Mouse (Mus musculus): Measurements from ENCODE around the gene Wnt5b.

GRCm38 (mm10) chr6:119437894-119438761 lies 106.0 kb downstream of the Wnt5b start:
- no peak for TF ChIP-seq CTCF (IDR thresholded peaks at IDR 0.05; ENCODE audit: control insufficient read depth, insufficient read depth, insufficient read length)
- no peak for TF ChIP-seq MYOG (IDR thresholded peaks at IDR 0.05; ENCODE audit: control insufficient read depth, extremely low read depth, insufficient read length)

All from C2C12 (cell line).